Mouse (Mus musculus) midbrain, embryonic 12.5 days (tissue): ENCODE measurements around the gene Gfod1. TPM values are rescaled to one million over a fixed set of nuclear protein-coding genes. Genes with fewer than 3 reads are reported as not detected.

Source experiments
- ATAC-seq: fragments of 200-750 bp; cut with Nextera tagmentation; 2 replicates; pipeline ENCODE4 v1.8.0; 2017; ENCODE audit warnings: low read depth, moderate TSS enrichment, moderate library complexity; ENCODE audit not compliant: low FRiP score
- H3K27ac ChIP-seq: fragments of 300-500 bp; sonication (generic); replicated peaks from 2 replicates; pipeline ENCODE4 v1.5.1; 2016; ENCODE audit warnings: mild to moderate bottlenecking
- H3K27me3 ChIP-seq: fragments of 300-500 bp; sonication (generic); 2 replicates; pipeline ENCODE4 v1.6.1; 2016; ENCODE audit warnings: mild to moderate bottlenecking
- H3K36me3 ChIP-seq: fragments of 300-500 bp; sonication (generic); 2 replicates; pipeline ENCODE4 v1.6.1; 2016
- H3K4me1 ChIP-seq: fragments of 300-500 bp; sonication (generic); 2 replicates; pipeline ENCODE4 v1.6.1; 2016
- H3K4me2 ChIP-seq: fragments of 300-500 bp; sonication (generic); replicated peaks from 2 replicates; pipeline ENCODE4 v1.6.1; 2016; ENCODE audit warnings: mild to moderate bottlenecking, moderate library complexity
- H3K4me3 ChIP-seq: fragments of 300-500 bp; sonication (generic); 2 replicates; pipeline ENCODE4 v1.5.1; 2016; ENCODE audit warnings: mild to moderate bottlenecking
- H3K9ac ChIP-seq: fragments of 300-500 bp; sonication (generic); replicated peaks from 2 replicates; pipeline ENCODE4 v1.6.1; 2016; ENCODE audit warnings: mild to moderate bottlenecking, moderate library complexity
- H3K9me3 ChIP-seq: fragments of 300-500 bp; sonication (generic); 2 replicates; pipeline ENCODE4 v1.6.1; 2016; ENCODE audit warnings: mild to moderate bottlenecking
- WGBS: fragments of 180-500 bp; shearing (Covaris S2); methylation state at CpG from one replicate; pipeline ENCODE4 v1.1.7; 2016; 5-methylcytosine and 5-hydroxymethylcytosine counted together
- polyA plus RNA-seq: library from polyadenylated mRNA; unstranded; fragments of >200 nt; fragmentation: Nextera tagmentation; extraction: Ambion mirVana; gene quantifications from 2 replicates; pipeline ENCODE4 v1.2.1, GENCODE M21; 2016

The Gfod1 gene
- polyA plus RNA-seq, 1 experiment from 2014 or later: 1.6 TPM

GRCm38 (mm10) chr13:43167721-43168120 lies 136.3 kb downstream of the Gfod1 start:
- no peak overlapping the region for H3K27ac ChIP-seq
- H3K4me1 ChIP-seq: peaks cover 10% of the 10 kb centered on the region
- H3K9me3 ChIP-seq: no peaks in the 10 kb centered on the region
- H3K4me3 ChIP-seq: no peak overlapping the region
- no peak overlapping the region for H3K9ac ChIP-seq
- H3K4me2 ChIP-seq: no peak overlapping the region
- WGBS: 53% methylated on average over 9 of the region's 9 CpGs
- H3K27me3 ChIP-seq: no peaks in the 10 kb centered on the region
- ATAC-seq: no peak
- H3K36me3 ChIP-seq: peaks cover 25% of the 10 kb centered on the region

GRCm38 (mm10) chr13:43159429-43159828 lies 144.5 kb downstream of the Gfod1 start:
- WGBS: 90% methylated on average over 3 of the region's 3 CpGs
- no peaks in the 10 kb centered on the region for H3K9me3 ChIP-seq
- no peaks in the 10 kb centered on the region for H3K4me1 ChIP-seq
- no peak overlapping the region for H3K27ac ChIP-seq
- no peak overlapping the region for H3K4me2 ChIP-seq
- H3K27me3 ChIP-seq: no peaks in the 10 kb centered on the region
- H3K4me3 ChIP-seq: no peak overlapping the region
- H3K36me3 ChIP-seq: peaks cover 39% of the 10 kb centered on the region
- ATAC-seq: no peak
- H3K9ac ChIP-seq: no peak overlapping the region

GRCm38 (mm10) chr13:43158281-43158680 lies 145.7 kb downstream of the Gfod1 start:
- Histone ChIP-seq H3K9me3 (no peaks in the 10 kb centered on the region), H3K4me3 (no peak overlapping the region), H3K27ac (no peak overlapping the region), H3K4me2 (no peak overlapping the region), H3K4me1 (no peaks in the 10 kb centered on the region), H3K9ac (no peak overlapping the region), H3K27me3 (no peaks in the 10 kb centered on the region), H3K36me3 (peaks cover 44% of the 10 kb centered on the region)
- 74% methylated on average over 5 of the region's 5 CpGs for WGBS
- no peak for ATAC-seq

GRCm38 (mm10) chr13:43157370-43157769 lies 146.6 kb downstream of the Gfod1 start:
- ATAC-seq: no peak
- Histone ChIP-seq H3K27ac (no peak overlapping the region), H3K4me1 (no peaks in the 10 kb centered on the region), H3K27me3 (no peaks in the 10 kb centered on the region), H3K9ac (no peak overlapping the region), H3K4me3 (no peak overlapping the region), H3K36me3 (peaks cover 51% of the 10 kb centered on the region), H3K4me2 (no peak overlapping the region), H3K9me3 (no peaks in the 10 kb centered on the region)
- 19% methylated on average over 5 of the region's 5 CpGs for WGBS

- Histone ChIP-seq H3K4me2 (no peak overlapping the region), H3K4me3 (no peak overlapping the region), H3K4me1 (no peaks in the 10 kb centered on the region), H3K36me3 (peaks cover 49% of the 10 kb centered on the region), H3K9me3 (no peaks in the 10 kb centered on the region), H3K27ac (no peak overlapping the region), H3K27me3 (no peaks in the 10 kb centered on the region), H3K9ac (no peak overlapping the region)
- ATAC-seq: no peak
- WGBS: 88% methylated on average over 14 of the region's 14 CpGs
Observed at GRCm38 (mm10) chr13:43152005-43152520, 151.9 kb downstream of the Gfod1 start.

- H3K27me3 ChIP-seq: no peaks in the 10 kb centered on the region
- no peak for ATAC-seq
- no peak overlapping the region for H3K4me2 ChIP-seq
- 81% methylated on average over 3 of the region's 3 CpGs for WGBS
- H3K4me3 ChIP-seq: no peak overlapping the region
- H3K9ac ChIP-seq: no peak overlapping the region
- H3K27ac ChIP-seq: no peak overlapping the region
- peaks cover 39% of the 10 kb centered on the region for H3K36me3 ChIP-seq
- no peaks in the 10 kb centered on the region for H3K4me1 ChIP-seq
- no peaks in the 10 kb centered on the region for H3K9me3 ChIP-seq
Observed at GRCm38 (mm10) chr13:43149661-43150060, 154.3 kb downstream of the Gfod1 start.

GRCm38 (mm10) chr13:43148692-43149091 lies 155.3 kb downstream of the Gfod1 start:
- Histone ChIP-seq H3K36me3 (peaks cover 30% of the 10 kb centered on the region), H3K9me3 (no peaks in the 10 kb centered on the region), H3K4me3 (no peak overlapping the region), H3K27me3 (no peaks in the 10 kb centered on the region), H3K27ac (no peak overlapping the region), H3K9ac (no peak overlapping the region), H3K4me1 (no peaks in the 10 kb centered on the region), H3K4me2 (no peak overlapping the region)
- WGBS: 84% methylated on average over 4 of the region's 4 CpGs
- no peak for ATAC-seq

GRCm38 (mm10) chr13:43146515-43147258 lies 157.3 kb downstream of the Gfod1 start:
- Histone ChIP-seq H3K4me1 (no peaks in the 10 kb centered on the region), H3K4me3 (no peak overlapping the region), H3K36me3 (peaks cover 12% of the 10 kb centered on the region; the same call in 1 of the 2 replicates), H3K27me3 (no peaks in the 10 kb centered on the region), H3K4me2 (no peak overlapping the region), H3K9ac (no peak overlapping the region), H3K27ac (no peak overlapping the region), H3K9me3 (no peaks in the 10 kb centered on the region)
- WGBS: 72% methylated on average over 8 of the region's 8 CpGs
- ATAC-seq: no peak

Other genes starting within 250 kb of the Gfod1 start
- 76.7 and 80.2 TPM in 2 replicates for gene Tbc1d7, start 132.7 kb downstream of the Gfod1 start, polyA plus RNA-seq
- gene Sirt5, start 61.3 kb upstream of the Gfod1 start, polyA plus RNA-seq: 34.1 and 35.9 TPM in 2 replicates
- gene Nol7, start 94.2 kb upstream of the Gfod1 start, polyA plus RNA-seq: 202 and 208 TPM in 2 replicates
- 11.7 and 13.4 TPM in 2 replicates for gene Ranbp9, start 177.1 kb upstream of the Gfod1 start, polyA plus RNA-seq